Mouse (Mus musculus): ENCODE data around the gene Irak4.

Irak4 gene

DNA sequence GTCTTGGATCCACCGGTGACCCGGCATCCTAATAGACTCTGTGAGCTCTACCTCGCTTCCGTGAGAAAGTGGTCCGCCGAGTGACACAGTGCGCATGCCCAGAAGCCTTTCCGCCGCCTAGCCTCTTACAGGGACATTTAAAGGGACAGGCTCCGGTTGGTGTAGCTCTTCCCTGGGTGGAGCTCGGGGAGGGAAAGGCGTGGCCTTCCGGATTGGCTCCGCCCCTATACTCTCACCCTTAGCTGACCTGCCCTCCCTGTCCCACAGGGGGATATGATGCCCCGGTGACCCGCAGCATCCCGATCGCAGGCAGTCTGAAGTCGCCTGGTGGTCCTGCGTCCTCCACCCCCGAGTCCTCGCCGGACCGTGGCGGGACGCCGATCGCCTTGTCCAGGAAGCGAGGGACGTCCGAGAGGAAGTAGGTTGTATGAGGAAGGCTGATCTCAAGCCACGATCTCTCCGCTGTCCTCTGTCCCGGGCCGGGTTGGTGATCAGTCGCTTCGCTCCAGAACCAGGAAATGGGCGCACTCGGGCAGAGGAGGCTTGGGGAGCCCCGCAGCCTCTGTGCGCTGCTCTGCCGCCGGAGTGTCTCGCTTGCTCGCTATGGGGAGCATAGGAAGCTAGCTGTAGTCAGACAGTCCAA lies at the start of gene Irak4, which contains the start of gene Pus7l:
Gene Irak4 (plus strand): TSS at position 235 of the 643 bp plus-strand sequence.
Gene Pus7l (minus strand): TSS at position 139 of the 643 bp plus-strand sequence.
- DNase-seq = peak; percentile 90

DNA sequence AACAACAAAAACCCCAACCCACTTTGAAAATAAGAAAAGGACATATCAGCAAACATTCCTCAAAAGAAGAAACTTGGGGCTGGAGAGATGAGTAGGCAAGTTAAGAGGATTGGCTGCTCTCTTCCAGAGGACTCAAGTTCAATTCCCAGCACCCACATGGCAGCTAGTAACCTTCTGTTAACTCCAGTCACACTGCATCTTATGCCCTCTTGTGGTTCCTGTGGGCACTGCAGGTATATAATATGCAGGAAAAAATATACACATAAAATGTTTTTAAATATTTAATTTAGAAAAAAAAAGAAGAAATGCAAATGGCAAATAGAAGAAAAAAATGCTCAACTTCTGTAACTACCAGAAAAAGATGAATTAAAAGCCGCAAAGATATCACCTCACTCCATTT lies 49.0 kb upstream of the Irak4 start:
- DNase-seq = no peak

DNA sequence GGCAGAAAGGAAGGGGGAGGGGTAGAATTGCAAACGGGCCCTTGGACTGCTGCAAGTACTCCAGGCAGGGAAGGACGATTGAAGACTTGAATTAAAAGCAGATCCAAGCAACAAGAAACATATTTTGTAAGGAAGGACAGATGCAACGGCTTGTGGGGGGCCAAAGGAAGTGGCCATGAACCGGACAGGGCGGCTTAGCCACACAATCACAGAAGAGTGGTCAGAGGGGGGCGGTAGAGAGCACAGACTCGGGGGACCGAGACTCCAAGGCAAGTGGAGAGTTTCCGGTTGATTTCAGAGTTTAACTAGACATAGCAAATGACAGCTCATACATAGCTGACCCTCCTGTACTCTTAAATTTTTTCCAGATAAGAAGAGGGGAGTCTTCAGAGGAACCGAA lies 47.5 kb upstream of the Irak4 start:
- no peak for DNase-seq

DNA sequence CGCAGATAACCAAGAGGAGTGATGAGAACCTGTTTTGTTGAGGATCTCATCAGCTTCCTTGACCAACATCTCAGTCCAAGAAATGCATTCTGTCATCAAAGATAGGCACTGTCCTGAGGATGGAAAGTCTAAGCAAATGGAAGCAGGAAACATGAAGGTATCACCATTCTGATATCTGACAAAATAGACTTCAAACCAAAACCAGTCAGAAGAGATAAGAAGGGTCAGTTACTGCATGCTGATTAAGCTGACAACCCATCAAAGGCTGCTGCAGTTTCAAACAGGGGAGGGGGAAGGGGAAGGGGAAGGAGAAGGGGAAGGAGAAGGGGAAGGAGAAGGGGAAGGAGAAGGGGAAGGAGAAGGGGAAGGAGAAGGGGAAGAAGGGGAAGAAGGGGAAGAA lies 44.2 kb upstream of the Irak4 start:
- DNase-seq = no peak

DNA sequence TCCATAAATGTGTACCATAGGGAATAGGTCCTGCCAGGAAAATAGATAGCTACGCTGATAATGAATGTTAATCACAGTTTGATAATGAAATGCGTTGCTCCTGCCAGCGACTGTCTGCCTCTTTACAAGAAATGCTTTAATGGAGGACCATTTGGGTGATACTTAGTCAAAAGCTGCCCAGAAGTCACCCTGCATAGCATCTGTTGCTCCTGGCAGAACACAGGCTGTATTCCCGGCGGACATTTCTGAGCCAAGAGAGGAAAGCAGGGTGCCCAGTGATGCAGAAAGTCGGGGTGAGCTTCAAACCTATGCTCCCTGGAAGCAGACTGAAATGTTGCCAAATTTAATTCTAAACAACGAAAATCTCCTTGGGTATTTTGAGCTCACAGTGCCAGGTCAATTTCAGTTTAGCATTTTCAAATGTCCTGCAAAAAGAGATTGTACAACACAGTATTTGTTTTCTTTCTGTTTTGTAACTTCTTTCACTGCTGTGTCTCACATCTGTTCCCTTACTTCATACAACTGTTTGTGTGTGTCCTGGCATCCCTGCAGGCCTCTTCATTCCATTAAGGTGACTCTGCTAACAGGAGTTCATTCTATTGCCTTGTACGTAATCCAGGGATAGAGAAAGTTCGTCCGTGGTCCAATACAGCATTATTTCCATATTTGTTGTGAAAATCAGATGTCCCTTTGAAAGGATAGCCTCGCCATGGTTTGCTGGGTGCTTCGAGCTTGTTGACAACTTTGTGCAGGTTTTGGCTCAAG lies 39.8 kb upstream of the Irak4 start:
- no peak for DNase-seq

DNA sequence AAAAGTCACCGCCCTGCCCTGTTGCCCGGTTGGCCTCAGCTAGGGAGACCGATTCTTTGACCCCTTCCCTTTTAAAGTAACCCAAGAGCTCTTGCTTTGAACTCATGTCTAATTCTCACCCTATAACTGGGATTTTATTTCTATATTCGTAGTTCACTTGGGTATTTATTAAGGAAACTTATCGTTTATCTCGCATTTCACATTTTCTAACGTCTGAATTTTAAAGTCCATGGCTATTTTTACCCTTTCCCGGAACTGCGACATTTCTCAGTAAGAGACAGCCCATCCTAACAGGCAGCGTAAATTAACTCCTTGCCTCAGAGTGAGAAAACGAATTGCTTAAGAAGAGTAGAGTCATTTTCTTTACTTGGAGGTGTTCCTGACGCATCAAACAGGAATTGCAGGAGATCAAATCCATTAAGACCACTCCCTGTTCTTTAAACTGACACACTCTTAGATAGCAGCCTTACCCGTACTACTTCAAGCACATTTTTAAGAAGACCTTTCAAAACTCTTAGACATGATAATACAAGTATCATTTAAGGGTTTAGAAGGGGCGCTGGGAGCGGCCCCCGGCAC lies 25.4 kb upstream of the Irak4 start:
- no peak for DNase-seq

DNA sequence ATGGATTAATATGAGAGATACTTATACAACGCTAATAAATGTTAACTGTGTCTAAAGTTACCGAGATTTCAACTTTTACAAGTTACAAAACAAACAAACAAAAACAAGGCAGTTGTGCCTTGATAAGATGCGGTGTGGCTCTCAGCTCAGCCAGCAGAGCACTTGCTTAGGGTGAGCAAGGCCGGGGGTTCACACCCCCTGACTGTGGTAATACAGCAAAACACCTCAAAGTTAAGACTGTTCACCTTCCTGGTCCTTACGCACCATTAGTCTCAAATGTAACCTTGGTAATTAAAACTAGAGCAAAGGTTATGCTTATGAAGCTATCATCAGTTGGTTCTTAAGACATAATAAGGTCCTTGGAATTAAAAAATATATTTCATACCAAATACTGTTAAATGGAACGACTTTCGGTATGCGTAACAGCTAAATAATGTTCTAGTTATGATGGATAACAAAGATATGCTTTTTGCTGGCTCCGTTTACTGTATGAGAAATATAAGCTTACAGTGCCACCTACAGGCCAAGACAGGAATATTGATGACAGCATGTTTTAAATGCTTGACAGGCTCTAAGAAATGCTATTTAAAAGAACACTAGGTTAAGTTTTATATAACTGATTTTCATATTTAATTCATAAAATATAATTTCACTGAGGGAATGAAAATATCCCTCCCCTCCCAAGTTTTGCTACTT lies 23.1 kb upstream of the Irak4 start:
- peak; percentile 33 for DNase-seq

DNA sequence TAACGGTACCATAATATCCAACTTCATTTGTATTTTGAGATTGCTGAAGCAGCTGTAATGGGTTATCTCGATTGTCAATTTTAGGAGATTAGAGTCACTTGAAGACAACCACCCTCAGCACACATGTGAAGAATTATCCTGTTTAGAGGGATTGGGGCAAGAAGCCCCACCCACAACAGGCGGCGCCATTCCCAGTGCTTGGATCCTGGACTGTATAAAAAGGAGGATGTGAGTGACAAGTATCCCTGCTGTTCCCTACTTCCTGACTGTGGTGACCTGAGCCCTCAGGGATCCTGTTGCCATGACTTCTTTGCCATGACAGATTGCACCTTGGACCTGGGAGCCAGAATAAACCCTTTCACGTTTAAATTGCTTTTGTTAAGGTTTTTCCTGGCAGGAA lies 22.5 kb upstream of the Irak4 start:
- DNase-seq = no peak

DNA sequence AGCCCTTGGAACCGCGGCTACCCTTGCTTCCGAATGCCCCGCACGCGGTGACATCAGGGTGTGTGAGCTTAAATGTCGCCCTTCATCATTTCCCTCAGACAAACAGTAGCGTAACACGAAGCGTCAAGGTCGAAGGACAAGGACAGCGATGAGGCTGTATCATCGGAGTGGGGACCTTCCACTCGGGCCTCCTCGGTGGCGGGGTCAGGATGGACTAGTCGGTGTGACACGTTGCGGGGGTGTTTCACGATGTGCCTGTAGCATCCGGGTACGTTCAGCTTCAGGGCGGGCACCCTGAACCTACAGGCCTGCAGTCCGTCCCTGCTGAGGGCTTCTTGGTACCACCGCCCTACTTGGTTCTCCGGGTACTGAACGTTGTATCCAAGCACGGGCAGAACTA lies 20.2 kb upstream of the Irak4 start:
- DNase-seq = no peak

DNA sequence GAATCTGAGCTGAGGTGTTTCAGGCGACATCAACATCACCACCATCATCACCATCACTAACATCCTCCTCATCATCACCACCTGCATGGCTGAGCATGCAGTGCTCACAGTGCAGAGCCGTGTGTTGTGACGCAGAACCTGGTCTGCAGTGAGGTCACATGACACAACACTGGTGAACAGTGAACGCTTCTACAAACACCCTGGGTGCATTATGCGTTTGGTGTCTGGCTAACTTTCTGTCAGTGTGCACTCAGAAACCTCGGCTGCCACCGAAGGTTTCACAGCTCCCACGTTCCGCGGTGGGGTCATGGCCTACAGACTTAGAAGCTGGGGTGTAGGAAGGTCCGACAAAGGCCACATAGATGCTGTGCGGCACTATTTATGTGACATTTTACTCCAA lies 18.5 kb upstream of the Irak4 start:
- DNase-seq = no peak

DNA sequence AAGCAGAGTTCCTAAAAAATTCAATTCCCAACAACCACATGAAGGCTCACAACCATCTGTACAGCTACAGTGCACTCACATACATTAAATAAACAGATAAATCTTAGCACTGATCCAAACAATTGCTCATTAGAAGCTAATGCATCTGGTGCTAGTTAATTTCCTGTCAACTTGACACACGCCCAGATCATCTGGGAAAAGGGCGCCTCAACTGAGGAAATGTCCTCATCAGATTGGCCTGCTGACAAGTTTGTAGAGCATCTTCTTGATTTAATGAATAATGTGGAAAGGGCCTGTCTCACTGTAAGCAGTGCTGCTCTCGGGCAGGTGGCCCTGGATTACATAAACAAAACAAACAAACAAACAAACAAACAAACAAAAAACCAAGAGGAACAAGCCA lies 12.9 kb upstream of the Irak4 start:
- DNase-seq = no peak

DNA sequence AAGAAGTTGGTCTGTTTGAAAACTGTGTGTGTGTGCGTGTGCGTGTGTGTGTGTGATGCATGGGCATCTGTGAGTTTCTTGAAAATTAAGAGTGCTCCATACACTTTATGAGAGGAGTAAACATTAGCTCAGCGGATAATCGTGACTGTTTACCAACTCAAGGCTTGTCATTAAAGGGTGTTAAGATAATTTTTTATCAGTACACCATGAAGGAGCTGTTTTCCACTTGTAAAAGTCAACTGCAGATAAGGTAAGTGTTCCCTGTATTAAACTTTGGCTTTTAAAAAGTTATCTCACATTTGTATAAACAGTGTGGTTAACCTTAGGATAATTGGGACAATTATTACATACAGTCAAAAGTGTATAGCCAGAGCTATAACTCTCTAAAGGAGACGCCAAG lies 11.1 kb upstream of the Irak4 start:
- DNase-seq = no peak

DNA sequence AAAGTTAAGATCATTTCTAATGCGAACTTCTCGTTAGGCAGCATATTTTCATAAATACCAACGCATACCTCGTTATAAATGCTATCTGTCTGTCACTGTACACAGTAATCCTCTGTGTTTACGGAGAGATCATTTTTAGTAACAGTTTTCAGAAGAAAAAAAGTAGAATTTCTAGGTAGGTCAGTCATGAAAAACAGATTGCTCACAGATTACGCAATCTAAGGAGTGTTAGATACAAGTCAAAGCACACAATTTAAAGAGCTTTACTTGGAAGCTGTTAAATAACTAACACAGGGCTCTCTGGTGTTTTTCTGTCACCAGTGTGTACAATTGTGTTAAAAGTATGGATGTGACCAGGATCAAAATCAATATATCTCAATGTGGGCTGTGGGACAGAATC lies 10.5 kb upstream of the Irak4 start:
- no peak for DNase-seq

DNA sequence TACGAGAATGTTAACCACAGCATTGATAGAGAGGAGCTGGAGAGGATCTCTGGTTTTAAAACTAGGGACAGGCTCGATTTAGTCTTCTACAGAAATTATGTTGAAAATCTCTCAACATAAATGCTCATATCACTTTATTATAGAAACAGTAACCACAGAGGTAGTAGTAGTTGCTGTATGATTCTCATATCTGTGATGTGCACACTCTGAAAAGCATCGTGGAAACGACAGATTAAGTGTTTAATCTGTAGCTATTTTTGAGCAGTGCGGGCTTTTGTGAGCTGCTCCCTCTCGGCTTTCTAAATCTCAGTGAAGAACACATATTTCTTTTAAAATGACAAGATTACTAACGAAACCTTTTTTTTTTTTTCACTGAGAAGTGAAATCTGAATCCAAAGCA lies 7.9 kb upstream of the Irak4 start:
- DNase-seq = no peak

DNA sequence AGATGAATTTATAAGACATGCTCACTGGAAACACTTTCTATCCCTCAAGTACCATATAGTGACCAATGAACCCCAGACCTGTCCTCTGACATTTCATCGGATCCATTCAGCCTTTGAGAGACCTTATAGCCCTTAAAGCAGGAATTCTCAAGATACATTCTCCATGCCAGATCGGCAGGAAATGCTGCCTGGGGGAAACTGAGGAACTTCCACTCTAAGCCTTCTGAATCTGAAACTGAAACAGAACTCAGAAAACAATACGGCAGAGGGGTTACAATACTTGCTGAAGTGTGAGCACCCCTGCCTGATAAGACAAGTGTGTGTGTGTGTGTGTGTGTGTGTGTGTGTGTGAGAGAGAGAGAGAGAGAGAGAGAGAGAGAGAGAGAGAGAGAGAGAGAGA lies 4.1 kb upstream of the Irak4 start:
- no peak for DNase-seq

DNA sequence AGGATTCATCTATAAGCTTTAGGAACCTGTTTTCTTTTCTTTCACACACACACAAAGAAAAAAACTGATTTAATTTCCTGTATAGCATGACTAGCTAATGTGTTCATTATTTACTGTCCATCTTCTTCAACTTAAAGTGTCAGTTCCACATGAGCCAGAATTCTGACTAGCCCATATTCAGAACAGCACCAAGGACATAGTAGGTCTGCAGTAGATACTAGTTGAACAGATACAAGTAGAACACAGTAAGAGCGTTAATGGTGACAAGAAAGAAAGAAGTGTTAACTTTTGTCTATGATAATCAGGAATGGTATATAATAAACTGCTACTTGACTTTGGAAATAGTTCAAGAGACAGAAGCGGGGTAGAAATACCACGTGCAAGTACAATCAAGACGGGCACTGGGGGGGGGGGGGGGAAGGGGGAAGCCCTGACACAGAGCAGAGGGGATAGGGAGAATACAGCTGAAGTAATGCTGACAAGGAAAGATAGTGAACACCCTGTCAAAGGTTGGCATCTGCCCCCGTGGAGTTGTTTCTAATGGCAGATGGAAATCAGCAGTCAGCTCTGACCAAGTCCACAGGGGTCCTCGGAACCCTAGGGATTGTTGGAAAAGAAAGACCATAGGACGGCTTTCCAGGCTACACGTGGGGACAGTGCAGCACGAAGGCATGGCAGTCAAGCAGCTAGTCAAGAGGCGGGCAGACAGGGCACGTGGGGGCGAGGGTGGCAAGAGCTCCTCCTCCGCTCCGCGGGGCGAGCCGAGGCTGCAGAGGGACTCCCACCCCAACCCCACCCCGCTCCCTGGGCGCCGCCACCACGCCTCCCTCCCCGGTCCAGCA lies 655 bp upstream of the Irak4 start:
- no peak for DNase-seq

DNA sequence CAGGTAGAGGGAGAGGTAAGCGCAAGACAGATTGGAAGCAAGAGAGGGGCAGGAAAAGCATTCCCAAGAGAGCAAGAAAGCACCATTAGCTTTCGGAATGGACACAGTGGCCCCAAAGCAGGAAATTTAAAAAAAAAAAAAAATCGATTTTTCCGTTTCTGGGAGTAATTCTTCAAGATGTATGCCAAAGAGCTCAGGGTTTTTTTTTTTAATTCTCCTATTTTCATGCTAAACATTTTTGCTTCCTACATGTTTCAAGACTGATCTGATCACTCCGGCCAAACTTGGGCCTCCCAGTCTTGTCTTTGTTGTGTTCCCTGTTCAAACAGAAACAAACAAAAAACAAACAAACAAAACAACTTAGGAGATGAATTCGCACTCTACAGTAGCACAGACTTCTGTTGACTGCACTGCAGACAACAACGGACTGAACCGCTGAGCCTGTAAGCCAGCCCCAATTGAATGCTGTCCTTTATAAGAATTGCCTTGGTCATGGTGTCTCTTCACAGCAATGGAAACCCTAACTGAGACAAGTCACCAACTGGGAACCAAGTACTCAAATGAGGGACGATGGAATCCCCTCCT lies 701 bp downstream of the Irak4 start:
- DNase-seq = no peak

DNA sequence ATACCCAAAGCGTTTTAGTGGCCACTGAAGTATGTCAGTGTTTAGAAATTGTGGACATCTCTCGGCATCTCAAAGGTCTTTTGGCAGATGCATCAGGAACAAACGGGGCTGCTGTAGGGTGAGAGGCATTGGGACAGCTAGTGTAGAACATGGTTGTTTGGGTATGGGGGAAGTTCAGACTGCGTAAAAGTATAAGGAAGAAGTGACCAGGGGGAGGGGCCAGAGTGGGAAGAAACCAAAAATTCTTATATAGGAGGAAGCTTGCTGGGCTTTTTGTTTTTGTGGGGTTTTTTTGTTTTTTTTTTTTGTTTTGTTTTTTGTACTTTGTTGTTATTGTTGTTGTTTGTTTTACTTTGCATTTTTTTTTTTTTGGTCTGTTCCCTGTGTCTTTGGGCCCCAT lies 1.4 kb downstream of the Irak4 start:
- no peak for DNase-seq

DNA sequence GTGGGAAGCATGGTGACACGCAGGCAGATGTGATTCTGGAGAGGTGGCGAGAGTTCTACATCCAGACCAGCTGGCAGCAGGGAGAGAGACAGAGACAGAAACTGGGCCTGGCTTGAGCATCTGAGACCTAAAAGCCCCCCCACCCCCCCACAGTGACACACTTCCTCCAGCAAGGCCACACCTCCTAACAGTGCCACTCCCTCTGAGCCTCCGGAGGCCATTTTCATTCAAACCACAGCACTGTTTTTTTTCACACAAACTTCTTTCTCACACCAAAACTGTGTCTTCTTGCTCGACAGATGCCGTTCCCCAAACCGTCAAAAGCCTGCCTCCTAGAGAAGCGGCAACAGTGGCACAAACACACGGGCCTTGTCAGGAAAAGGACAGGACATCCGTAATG lies 10.1 kb downstream of the Irak4 start:
- no peak for DNase-seq

DNA sequence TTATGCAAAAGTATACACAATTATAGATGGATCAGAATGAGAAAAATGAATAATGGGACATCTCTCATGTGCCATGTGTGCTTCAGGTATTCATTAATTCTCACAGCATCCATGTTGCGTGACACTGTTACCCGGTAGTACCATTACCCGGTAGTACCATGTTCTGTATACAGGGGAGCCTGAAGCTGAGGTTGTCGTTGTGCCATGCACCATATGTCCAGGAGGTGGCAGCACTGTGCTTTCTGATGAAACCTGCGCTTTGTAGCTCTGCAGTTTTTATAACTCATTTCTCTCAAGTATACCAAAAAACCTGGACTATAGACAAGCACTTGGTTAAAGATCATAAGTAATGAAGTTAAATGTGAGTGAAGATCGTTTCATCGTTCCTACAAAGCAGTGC lies 14.0 kb downstream of the Irak4 start:
- DNase-seq = peak; percentile 80

DNA sequence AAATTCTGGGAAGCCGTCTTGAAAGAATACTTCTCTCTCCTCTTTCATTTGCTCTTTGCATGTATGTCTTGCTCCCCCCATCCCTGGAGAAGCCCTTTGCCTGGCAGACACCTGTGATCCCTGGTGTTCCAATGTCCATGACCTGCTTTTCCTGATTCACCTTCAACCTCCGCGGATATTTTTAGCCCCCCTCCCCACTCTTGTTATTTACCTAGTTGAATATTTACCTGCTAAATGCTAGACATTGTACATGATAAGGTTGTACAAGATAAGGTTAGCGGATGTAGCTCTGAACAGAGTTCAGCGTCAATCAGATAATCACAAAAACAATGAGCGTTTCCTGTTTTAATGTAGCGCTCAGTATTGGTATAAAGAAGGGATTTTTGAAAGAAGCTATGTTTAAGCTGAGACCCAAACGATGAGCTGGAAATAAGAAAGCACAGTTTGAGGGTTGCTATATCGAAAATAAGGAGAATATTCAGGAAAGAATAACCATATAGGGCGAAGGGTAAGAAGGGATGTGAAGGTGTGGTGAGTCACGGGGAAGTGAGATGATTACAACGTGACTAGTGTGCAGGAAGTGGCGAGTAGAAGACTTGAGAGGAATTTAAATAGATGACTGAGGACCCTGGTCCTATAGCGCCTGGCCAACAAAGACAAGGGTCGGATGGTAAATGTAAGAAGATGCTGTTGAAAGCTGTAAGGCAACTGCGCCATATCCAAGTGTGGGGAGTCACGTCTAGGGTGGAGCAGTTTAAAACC lies 15.6 kb downstream of the Irak4 start:
- DNase-seq = no peak

DNA sequence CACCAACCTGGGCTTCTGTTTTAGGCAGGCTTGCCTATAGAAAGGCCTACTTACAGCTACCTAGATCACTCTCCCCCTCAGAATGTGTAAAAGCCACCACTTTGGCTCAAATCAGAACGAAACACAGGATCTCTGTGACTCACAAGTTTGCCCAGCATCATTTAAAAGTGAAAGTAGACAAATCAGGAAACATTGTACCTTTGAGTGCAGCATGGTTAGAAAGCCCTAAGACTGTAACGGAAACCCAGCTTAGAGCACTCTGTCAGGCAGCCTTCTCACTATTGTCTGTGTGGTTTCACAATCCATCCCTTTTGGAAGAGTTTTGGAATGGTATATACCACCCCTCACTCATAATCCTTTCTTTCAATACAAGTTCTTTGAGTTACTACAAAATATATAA lies 21.5 kb downstream of the Irak4 start:
- no peak for DNase-seq

Data from cerebellum, adult 8-10 months (tissue).